Mouse (Mus musculus): Measurements from ENCODE around the gene Lyz1. TPM values are rescaled to one million over a fixed set of nuclear protein-coding genes. Genes with fewer than 3 reads are reported as not detected.
"Not testable (repeated sequence)": the region's sequence is repeated elsewhere in the genome, so short reads cannot be mapped to it uniquely, and the experiment has no call there.

Gene Lyz1
- total RNA-seq (2017): 1.6 and 3.5 TPM in 2 replicates

DNA sequence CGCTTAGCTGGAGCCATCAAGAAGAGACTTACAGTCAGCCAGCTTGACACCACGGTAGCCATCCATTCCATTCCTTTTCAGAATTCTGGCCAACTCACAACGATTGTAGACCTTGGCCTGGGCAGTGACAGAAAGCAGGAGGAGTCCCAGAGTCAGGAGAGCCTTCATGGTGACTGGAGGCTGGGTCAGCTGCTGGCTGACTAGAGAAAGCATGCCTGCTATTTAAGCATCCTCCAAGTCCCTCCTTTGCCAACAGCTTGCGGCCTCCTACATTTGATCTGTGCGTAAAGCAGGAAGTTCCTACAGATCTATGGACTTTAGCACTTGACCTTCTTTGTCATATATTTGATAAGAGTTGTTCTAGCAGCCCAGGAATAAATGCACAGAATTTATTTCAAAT lies at the start of gene Lyz1:
Lyz1 (minus strand) TSS at position 198 of the 400 bp plus-strand sequence.
- no peak for ATAC-seq (ENCODE audit: extremely low read depth, insufficient number of reproducible peaks, low FRiP score, poor library complexity, severe bottlenecking)

GRCm38 (mm10) chr10:117342406-117342805 lies 49.7 kb upstream of the Lyz1 start:
- no peak for ATAC-seq (ENCODE audit: extremely low read depth, insufficient number of reproducible peaks, low FRiP score, poor library complexity, severe bottlenecking)

- ATAC-seq (ENCODE audit: extremely low read depth, insufficient number of reproducible peaks, low FRiP score, poor library complexity, severe bottlenecking): no peak
Observed at GRCm38 (mm10) chr10:117341029-117341428, 48.4 kb upstream of the Lyz1 start.

GRCm38 (mm10) chr10:117339241-117339640 lies 46.6 kb upstream of the Lyz1 start:
- no peak for ATAC-seq (ENCODE audit: extremely low read depth, insufficient number of reproducible peaks, low FRiP score, poor library complexity, severe bottlenecking)

DNA sequence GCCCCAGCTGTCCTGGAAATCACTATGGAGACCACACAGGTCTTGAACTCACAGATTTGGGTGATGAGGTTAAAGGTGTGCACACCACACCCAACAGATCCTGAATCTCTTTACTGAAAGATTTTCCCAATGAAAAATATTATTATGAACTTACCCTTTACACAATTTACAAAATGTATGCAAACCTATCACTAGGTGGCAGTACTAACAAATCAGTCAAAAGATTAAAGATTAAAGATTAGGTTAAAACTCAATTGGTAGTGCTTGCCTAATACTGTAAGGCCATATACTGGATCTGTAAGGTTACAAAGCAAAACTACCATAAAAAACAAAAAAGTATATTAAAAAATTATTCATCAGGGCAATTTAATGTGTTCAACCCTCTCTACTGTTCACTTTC lies 45.3 kb upstream of the Lyz1 start:
- no peak for ATAC-seq (ENCODE audit: extremely low read depth, insufficient number of reproducible peaks, low FRiP score, poor library complexity, severe bottlenecking)

GRCm38 (mm10) chr10:117335649-117336048 lies 43.0 kb upstream of the Lyz1 start:
- no peak for ATAC-seq (ENCODE audit: extremely low read depth, insufficient number of reproducible peaks, low FRiP score, poor library complexity, severe bottlenecking)

GRCm38 (mm10) chr10:117330521-117330920 lies 37.9 kb upstream of the Lyz1 start:
- ATAC-seq (ENCODE audit: extremely low read depth, insufficient number of reproducible peaks, low FRiP score, poor library complexity, severe bottlenecking): peak; percentile 85

DNA sequence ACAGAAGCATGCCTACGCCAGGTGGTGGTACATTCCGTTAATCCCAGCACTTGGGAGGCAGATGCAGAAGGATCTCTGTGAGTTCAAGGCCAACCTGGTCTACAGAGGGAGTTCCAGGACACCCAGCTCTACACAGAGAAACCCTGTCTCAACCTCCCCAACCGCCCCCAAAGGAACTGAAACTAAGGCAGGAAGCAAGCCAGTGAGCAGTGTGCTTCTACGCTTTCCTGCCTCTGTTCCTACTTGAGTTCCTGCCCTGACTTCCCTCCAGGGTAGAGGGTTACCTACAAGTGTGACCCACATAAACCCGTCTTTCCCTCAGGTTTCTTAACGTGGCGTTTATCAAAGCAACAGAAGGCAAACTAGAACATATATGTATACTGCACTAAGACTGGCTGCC lies 31.1 kb upstream of the Lyz1 start:
- peak; percentile 74 for ATAC-seq (ENCODE audit: extremely low read depth, insufficient number of reproducible peaks, low FRiP score, poor library complexity, severe bottlenecking)

DNA sequence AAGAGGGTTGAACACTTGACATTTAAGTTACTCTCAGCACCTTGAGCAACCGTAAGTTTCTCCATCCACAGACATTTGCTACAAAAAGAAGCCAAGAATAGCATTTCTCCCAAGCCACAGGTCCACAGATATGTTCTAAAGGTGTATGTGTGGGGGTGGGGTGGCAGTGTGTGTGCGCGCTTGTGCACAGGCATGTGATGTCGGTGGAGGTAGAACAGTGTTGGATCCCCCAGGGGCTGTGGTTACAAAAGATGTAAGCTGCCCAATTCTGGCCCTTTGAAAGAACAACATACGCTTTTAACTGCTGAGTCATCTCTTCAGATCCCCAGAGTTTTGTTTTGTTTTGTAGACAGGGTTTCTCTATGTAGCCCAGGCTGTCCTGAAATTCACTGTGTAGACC lies 30.0 kb upstream of the Lyz1 start:
- ATAC-seq (ENCODE audit: extremely low read depth, insufficient number of reproducible peaks, low FRiP score, poor library complexity, severe bottlenecking): no peak

DNA sequence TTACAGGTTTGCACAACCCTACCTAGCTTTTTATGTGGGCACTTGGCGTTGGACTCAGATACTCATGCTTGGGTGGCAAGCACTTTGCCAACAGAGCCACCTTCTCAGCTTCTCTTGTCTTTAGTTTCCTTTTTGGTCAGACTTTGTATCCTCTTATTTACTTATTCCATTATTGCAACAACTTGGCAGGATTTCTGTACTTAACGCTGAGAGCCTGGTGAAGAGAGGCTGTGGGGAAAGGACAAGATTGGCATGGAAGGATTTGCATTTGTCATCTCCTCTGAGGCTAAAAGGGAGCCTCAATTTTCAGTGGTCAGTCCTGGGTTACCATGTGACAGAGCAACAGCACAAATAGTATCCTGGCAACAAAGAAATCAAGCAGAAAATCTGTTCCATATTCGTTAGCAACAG lies 27.9 kb upstream of the Lyz1 start:
- no peak for ATAC-seq (ENCODE audit: extremely low read depth, insufficient number of reproducible peaks, low FRiP score, poor library complexity, severe bottlenecking)

GRCm38 (mm10) chr10:117316391-117316790 lies 23.7 kb upstream of the Lyz1 start:
- ATAC-seq (ENCODE audit: extremely low read depth, insufficient number of reproducible peaks, low FRiP score, poor library complexity, severe bottlenecking): no peak

DNA sequence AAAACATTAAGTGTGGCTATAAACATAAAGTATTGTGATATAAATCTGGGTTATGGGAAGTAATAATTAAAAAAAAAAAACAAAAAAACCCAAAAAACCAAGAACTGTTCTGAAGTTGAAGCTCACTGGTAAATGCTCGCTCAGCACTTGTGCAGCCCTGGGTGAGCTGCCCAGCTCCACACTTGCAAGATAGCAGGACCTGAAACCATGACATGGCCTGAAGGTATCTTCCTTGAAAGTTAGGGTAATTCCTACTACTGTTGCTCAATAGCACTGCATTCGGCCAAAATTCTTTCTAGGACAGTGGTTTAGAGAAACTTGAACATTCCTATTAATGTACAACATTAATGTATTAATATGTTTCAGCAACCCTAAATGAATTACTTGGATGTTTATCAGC lies 20.5 kb upstream of the Lyz1 start:
- no peak for ATAC-seq (ENCODE audit: extremely low read depth, insufficient number of reproducible peaks, low FRiP score, poor library complexity, severe bottlenecking)

- ATAC-seq (ENCODE audit: extremely low read depth, insufficient number of reproducible peaks, low FRiP score, poor library complexity, severe bottlenecking): no peak
Observed at GRCm38 (mm10) chr10:117312168-117312567, 19.5 kb upstream of the Lyz1 start.

- no peak for ATAC-seq (ENCODE audit: extremely low read depth, insufficient number of reproducible peaks, low FRiP score, poor library complexity, severe bottlenecking)
Observed at GRCm38 (mm10) chr10:117304371-117304770, 11.7 kb upstream of the Lyz1 start.

DNA sequence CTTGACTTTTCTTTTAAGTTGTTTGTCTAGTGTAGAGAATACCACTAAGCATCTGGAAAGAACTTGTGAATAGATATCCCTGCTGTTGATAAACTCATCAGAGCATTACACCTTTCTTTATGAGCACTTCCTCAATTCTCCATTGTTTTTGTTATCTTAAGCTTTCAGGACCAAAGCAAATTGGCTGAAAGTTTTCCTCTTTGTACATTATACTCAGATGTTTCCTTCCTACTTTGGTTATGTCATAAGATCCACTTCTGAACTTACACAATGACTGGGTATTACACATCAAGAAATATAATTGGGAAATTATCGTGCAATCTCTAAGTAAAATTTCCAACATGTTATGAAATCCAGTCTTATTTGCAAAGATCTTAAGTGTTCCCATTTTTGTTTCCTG lies 9.0 kb upstream of the Lyz1 start:
- no peak for ATAC-seq (ENCODE audit: extremely low read depth, insufficient number of reproducible peaks, low FRiP score, poor library complexity, severe bottlenecking)

GRCm38 (mm10) chr10:117299901-117300520 lies 7.3 kb upstream of the Lyz1 start:
- no peak for ATAC-seq (ENCODE audit: extremely low read depth, insufficient number of reproducible peaks, low FRiP score, poor library complexity, severe bottlenecking)

DNA sequence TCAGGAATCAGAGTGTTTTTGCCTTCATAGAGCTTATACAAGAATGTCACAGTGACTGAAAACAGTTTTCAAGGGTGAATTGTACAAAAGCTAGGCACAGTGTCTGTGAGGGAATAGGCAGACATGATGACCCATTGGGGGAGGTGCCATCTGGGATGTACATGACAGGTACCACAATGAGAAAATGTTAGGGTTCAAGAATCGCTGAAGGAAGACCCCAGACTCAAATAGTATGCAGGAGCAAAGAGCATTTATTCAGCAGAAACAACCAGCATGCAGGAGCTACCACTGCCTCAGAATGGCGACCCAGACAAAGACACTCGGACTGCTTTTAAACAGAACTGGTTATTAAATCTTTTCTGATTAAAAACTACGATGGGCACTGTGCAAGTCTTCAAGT lies 6.4 kb upstream of the Lyz1 start:
- no peak for ATAC-seq (ENCODE audit: extremely low read depth, insufficient number of reproducible peaks, low FRiP score, poor library complexity, severe bottlenecking)

DNA sequence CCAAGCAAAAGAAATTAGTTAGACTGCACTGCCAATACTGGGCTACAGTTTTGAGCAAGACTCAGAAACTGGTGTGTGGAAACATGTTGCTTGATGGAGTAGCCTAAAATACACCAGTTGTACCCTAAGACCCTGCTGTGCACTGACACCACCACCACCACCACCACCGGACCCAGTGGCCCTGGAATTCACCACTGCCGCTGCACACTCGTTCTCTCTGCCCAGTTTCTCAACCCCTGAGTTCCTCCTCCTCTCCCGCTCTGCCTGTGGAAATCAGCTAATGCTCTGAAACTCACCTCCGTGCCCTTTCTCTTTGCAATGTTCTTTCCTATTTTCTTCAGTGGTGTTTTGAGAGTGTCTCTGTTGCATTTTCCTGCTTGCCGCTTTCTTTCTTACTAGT lies 5.7 kb upstream of the Lyz1 start:
- ATAC-seq (ENCODE audit: extremely low read depth, insufficient number of reproducible peaks, low FRiP score, poor library complexity, severe bottlenecking): 0 out of 2 replicates have a peak, but pooled peaks have one; percentile 36

- not testable (repeated sequence) for ATAC-seq (ENCODE audit: extremely low read depth, insufficient number of reproducible peaks, low FRiP score, poor library complexity, severe bottlenecking)
Observed at GRCm38 (mm10) chr10:117290936-117291335, 1.7 kb downstream of the Lyz1 start.

GRCm38 (mm10) chr10:117290046-117290870 lies 2.4 kb downstream of the Lyz1 start:
- ATAC-seq (ENCODE audit: extremely low read depth, insufficient number of reproducible peaks, low FRiP score, poor library complexity, severe bottlenecking): no peak
